Mouse (Mus musculus) liver, postnatal 0 days (tissue): ENCODE data around the gene Zfp827.

Experiments
- CTCF ChIP-seq: sonication (generic); IDR thresholded peaks from 2 replicates; pipeline ENCODE4 v1.5.1; 2016; ENCODE audit warnings: antibody characterized with exemption, low read depth
- EP300 ChIP-seq: IDR thresholded peaks from 2 replicates; pipeline ENCODE4 v1.6.1; 2016; ENCODE audit warnings: antibody characterized with exemption, low read depth, mild to moderate bottlenecking

DNA sequence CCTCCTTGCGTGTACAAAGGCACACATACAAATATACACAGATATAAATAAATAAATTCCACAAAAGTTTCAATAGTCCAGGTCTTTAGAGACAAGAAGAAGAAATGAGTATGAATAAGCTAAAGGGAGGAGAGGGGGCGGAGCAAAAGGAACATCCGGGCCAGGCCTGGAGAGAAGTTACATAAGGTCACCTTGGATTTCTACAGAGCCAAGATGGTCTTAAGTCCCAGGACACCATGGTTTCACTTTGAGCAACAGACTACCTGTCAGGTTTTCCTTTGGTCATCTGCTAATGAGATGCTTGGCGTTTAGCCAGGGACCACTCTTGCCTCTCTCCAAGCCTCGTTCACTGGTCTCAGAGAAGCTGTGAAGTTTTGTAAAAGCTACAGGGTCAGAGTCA lies 13.2 kb upstream of the Zfp827 start:
- TF ChIP-seq CTCF (no peak), EP300 (no peak)
